Mouse (Mus musculus): Measurements from ENCODE around the gene Irf3. TPM values are rescaled to one million over a fixed set of nuclear protein-coding genes. Genes with fewer than 3 reads are reported as not detected.
A peak's percentile ranks its signal among the peaks of the same experiment; 100 is the strongest.

Gene Irf3
- total RNA-seq, 2 experiments from 2014 or later = 50.7 to 62.0 TPM

DNA sequence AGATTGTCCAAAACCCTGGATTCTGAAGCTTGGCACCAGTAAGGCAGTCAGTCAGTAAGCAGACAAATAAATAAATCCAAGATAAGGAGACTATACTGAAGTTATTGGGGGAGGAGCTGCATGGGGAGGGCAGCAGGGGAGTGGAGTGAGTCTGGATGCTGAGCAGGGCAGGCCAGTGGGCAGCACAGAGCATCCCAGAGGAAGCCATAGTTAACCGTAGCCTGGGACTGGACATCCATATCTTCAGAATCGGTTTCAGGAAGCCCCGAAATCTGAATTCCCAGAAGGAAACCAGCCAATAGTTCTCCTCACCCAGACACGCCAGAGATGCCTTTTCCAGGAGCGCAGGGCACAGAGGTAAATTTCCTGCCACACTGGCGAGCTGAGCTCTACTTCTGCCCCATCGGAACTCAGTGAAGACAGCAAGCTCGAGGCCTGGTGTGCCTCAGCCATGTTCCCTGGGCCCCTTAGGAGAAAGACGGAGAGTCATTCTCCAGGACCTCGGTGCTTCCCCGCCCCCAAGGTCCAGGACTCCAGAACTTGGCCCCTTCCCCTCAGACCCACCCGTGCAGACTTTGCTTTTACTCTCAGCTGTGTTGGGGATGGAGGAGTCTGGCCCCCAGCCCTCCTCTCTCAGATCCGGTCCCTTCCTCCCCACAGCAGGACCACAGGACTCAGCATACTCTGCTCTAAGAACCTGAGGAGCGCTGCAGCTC, 23.9 kb upstream of the Irf3 start:
- no peak for ATAC-seq (replicated peaks; ENCODE audit: low FRiP score, poor library complexity, severe bottlenecking)

DNA sequence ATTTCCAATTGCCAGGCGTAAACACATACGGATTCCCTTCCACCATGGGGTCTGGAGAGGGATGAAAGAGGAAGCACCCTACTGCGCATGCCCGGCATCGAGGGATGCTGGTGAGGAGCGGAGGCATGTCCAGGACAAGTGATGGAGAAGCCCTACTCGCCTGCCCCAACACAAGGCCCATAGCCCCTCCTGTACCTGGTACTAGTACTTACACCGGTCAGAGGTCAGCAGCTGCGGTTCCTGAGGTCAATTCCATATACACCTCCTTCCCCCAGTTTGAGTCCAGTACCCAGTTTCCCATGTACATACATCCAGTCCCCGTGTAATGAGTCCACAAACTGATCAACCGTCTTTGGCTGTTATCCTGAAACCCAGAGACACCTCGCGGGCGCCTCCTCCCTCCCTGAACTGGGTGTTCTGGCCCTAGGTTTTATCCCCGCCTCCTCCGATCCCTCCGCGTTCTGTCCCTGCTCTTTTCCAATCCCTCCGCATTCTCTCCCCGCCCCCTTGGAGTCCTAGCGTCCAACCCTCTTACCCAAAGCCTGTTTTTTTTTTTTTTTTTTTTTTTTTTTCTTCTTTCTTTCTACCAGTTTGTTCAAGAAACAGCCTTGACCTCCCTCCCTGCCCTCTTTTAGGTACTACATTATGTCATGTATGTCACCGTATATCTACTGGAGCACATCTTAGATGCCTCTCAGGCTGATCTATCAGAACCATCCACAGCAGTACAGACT, 22.9 kb upstream of the Irf3 start, which contains the start of gene Cpt1c:
Gene Cpt1c (minus strand): TSS at position 469 of the 734 bp plus-strand sequence.
- peak; percentile 87 for ATAC-seq (replicated peaks; ENCODE audit: low FRiP score, poor library complexity, severe bottlenecking)

DNA sequence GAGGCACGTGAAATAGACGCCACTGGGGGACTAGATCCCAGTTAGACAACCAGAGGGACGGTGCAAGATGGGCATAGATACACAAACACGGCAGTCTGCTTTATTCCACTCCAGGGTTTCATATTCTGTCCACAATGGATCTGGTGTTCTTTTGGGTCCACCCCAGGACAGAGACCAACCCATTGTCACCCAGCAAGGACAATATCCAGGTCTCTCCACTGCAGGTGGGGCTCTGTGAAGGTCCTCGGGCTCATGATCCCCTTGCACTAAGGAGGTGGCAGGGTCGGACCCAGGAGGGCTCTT, 22.4 kb upstream of the Irf3 start:
- ATAC-seq (replicated peaks; ENCODE audit: low FRiP score, poor library complexity, severe bottlenecking) = 0 out of 2 replicates have a peak, but pooled peaks have one; percentile 4

DNA sequence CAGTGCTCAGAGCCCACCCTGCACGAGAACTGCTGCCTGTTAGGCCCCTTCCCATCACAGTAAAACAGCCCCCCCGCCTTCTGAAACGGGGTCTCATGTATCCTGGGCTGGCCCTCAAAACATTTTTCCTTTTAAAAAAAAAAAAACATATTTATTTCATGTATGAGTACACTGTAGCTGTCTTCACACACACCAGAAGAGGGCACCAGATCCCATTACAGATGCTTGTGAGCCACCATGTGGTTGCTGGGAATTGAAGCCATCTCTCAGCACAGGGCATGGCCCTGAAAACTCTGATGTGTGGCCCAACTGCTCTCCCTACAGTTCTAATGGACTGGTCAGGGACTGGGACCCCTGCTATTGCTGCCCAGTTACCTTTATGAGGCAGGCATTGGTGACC, 19.1 kb upstream of the Irf3 start:
- ATAC-seq (replicated peaks; ENCODE audit: low FRiP score, poor library complexity, severe bottlenecking) = no peak

DNA sequence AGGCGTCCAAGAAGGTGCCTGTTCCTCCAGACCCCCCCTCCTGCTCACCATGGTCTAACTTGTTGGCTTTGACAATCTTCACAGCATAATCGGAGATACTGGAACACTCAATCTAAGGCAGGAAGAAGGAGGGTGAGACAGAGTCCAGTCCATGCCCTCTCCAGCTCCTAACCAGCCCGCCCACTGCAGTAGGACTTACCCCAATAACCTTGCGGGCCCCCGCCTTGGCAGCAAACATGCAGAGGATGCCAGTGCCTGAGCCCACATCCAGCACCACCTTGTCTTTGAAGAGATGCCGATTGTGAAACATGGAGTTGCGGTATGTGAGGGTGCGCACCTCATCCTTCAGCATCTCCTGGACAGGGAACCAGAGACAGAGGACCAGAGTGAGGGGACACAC, 15.9 kb upstream of the Irf3 start:
- ATAC-seq (replicated peaks; ENCODE audit: low FRiP score, poor library complexity, severe bottlenecking) = no peak

DNA sequence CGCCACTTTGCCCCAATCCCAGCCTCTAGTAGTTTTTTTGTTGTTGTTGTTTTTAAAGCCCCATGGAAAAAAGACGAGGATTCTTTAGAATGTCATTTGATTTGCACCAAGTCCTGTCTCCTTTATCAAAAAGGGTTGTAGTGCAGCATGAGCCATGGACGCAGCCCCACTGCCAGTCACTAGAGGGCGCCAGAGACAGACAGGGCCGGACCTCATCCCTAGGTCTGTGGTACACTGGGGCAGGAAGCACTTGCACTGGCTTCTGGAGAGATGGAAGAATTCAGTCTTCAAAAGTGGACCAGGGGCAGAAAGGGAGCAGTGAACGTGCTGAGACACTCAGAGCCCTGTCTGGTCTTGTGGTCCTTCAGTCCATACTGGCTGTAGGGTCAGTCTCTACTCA, 14.4 kb upstream of the Irf3 start:
- ATAC-seq (replicated peaks; ENCODE audit: low FRiP score, poor library complexity, severe bottlenecking) = peak; percentile 51

DNA sequence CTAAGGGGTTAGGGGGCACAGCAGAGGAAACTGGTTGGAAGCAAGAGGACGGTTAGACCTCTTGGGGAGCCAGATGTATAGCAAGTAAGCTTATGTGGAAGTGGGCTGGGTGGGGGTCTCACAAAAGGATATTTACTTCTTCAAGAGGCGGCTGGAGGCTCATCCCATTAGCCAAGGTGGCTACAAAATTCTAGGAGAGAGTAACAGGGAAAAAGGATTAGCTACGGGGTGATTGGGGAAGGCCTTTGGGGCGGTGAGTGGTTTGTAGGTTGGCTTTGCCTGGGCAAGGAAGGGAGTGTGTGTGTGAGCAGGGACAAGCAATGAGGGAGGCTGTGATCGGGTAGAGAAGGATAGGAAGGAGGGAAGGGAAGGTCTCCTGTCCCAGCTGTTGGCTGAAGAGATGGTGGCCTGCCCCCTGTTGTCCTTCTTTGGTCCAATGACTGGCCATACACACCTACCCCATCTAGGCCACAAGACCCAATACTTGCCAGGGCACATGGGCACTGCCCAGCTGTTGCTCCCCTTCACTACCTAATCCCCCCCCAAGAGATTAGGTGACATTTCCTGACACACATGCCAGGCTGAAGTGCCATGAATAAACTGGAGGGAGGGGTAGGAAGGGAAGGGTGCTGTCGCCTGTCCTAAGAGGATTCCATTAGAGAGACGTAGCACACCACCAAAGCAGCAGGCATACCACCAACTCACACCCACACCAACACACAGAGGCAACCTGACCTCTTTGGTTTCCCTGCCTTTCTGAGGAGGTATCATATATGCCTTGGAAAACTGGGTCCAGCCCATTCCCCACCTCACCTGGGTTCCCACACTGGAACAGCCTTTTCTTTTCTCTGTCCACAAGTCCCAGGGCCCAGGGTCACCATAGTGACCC, 13.3 kb upstream of the Irf3 start:
- no peak for ATAC-seq (replicated peaks; ENCODE audit: low FRiP score, poor library complexity, severe bottlenecking)

DNA sequence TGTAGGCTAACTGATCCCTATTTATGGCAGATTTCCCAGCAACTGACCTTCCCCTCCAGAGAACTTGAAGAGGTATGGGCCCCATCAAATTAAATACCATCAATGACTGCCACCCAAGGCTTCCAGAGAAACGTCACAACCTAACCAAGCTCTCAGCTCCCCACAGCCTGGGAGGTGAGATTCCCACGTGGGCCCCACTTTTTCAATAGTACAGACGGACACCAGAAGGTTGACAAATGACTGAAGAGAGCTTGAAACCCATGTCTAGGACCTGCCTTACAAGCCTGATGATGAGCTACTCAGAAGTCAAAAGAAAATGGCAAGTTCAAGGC, 12.6 kb upstream of the Irf3 start:
- no peak for ATAC-seq (replicated peaks; ENCODE audit: low FRiP score, poor library complexity, severe bottlenecking)

DNA sequence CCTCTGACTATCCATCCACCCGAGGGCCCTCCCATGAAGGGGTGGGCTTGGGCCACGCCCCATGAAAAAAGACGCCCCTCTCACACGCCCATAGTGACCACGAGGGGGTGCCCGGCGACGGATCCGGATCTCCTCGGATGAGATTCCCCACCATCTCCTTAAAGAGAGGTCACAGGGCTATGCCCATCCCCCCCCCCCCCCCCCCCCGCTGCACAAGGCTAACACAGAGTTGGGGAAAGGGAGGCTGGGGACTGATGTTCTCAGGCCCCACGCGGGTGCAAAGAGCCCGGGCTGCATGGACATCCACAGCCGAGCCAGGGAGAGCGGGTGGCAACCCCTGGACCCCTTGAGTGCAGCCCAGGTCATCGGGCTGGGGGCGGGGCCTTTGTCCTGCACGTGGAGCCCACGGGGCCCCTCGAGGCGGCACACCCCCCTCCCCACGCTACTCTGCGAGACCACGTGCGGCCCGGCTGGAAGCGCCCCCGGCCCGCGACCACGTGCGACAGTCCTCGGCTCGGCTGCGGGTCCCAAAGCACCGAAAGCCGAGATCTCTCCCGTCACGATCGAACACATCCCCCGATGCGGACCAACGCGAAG, 11.8 kb upstream of the Irf3 start:
- no peak for ATAC-seq (replicated peaks; ENCODE audit: low FRiP score, poor library complexity, severe bottlenecking)

DNA sequence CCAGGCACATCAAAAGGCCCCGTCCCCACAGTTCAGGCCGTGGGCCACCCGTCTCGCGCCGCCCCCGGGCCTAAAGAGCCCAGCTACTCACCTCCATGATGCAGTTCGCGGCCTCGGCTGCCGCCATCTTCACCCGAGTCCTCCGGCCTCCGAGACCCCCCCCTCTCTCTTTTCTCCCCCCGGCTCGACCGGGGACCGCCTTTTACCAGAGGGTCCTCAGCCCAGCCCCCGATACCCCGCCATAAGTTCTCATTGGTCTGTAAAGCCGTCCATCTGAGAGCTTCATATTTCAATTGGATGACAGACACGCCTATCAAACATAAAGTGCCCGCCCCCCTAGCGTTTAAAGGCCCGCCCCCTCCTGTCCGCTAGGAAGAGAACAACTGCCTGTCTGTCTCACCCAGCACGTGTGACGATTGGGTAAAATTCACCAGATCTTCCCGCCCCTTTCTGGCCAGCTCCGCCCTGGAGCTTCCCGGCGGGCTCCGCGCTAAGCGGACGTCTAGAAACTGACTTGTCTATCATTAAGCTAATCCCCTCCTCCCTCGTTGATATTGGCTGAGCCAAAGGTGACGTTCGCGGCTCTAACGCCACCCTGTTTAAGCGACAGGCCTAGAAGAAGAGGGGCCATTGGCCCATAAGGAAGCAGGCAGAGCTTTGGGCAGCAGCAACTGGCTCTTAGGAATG, 11.1 kb upstream of the Irf3 start, which contains the start of gene Prmt1:
Gene Prmt1 (minus strand): TSS at position 377 of the 687 bp plus-strand sequence.
- peak; percentile 89 for ATAC-seq (replicated peaks; ENCODE audit: low FRiP score, poor library complexity, severe bottlenecking)

DNA sequence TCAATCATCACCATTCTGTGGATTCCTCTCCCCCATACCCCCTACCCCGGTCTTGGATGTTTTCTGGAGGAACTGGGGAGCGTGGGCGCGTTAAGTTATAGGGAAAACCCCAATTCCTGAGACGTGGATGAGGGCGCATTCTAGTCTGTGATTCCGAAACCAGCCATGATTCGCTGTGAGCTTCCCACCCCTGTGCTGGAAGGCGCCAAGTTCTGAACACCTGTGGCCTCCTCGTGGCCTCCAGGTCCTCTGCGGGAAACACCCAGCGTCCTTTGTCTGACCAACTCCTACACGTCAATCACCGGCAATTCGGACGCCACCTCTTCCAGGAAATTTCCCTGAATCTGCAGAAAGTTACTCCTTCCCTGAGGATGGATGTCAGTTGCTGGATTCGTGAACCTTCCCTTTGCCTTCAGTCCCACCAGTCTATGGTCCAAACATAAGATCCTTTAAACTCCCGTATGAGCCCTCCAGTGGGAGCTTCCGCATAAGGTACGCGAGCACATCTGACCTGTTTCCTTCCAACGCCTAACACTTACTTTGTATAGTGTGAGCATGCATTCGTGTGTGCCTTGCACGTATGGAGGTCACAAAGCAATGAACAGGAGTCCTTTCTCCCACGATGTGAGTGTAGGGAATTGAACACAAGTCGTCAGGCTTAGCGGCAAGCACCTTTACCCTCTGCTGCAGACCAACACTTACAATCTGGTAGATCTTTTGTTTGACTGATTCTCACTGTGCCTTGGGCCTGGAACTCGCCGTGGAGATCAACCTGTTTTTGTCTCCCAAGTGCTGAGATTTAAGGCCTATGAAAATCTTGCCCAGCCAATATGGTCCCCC, 10.3 kb upstream of the Irf3 start:
- peak; percentile 43 for ATAC-seq (replicated peaks; ENCODE audit: low FRiP score, poor library complexity, severe bottlenecking)

DNA sequence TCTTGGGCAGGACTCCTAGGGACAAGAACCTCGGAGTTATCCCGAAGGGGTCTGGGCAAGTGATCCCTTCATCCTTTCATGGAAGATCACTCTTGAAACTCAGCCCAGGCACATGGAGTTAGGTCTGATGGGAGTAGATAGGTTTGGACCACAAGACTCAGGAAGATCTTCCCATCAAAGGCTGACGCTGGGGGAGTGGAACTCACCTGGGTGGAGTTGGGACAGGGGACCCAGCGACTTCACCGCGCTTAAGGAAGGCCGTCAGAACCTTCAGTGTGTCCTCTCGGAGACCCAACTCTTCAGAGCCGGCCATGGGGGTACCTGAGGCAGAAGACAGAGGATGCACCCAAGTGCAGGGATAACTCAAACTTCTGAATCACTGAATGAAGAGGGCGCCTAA, 776 bp upstream of the Irf3 start:
- ATAC-seq (replicated peaks; ENCODE audit: low FRiP score, poor library complexity, severe bottlenecking) = 0 out of 2 replicates have a peak, but pooled peaks have one; percentile 6

DNA sequence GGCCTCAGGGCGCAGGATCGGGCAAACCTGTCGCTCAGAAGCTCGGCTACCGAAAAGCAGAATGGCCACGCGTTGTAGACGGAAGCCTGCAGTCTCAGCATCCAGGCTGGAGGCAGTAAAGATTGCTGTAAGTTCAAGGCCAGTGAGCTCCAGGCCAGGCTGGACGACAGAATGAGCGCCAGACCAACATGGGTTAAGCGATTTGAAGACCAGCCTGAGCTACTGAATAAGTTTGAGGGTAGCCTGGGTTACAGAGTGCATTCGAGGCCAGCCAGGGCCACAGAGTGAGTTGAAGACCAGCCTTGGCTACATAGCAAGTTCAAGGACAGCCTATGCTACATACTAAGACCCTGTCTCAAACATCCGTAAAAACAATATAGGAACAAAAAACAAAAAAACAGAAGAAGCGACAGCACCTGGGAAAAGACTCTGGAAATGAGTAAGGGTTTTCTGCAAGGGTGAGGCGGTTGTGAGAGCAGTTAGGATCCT, 536 bp downstream of the Irf3 start:
- peak; percentile 13 for ATAC-seq (replicated peaks; ENCODE audit: low FRiP score, poor library complexity, severe bottlenecking)

DNA sequence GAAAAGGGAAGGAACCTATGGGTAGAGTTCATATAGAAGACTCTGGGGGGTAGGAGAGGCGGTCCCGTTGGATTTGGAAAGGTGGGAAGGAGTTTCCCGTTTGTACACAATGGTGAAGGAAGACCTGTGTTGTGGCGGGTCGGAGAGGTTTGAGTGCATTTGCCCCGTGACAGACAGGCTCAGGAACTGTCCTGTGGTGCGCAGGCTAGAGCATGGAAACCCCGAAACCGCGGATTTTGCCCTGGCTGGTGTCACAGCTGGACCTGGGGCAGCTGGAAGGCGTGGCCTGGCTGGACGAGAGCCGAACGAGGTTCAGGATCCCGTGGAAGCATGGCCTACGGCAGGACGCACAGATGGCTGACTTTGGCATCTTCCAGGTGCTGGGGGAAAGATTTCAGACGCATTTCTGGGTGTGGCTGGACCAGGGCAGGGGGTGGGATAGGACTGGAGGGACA, 1.1 kb downstream of the Irf3 start, which contains the start of gene Bcl2l12:
Gene Bcl2l12 (minus strand): TSS at position 212 of the 455 bp plus-strand sequence.
- peak; percentile 48 for ATAC-seq (replicated peaks; ENCODE audit: low FRiP score, poor library complexity, severe bottlenecking)

DNA sequence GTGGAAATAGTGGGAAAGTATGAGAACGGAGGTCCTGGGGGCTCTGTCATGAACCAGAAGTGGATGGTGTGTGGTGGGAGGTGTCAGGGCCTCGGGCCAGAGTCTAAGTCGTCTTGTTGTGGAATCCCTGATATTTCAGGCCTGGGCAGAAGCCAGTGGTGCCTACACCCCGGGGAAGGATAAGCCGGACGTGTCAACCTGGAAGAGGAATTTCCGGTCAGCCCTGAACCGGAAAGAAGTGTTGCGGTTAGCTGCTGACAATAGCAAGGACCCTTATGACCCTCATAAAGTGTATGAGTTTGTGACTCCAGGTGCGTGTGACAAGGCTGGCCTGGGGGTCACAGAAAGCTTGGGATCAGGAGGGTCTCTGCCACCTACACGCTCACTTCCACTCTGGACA, 2.3 kb downstream of the Irf3 start:
- ATAC-seq (replicated peaks; ENCODE audit: low FRiP score, poor library complexity, severe bottlenecking) = no peak

DNA sequence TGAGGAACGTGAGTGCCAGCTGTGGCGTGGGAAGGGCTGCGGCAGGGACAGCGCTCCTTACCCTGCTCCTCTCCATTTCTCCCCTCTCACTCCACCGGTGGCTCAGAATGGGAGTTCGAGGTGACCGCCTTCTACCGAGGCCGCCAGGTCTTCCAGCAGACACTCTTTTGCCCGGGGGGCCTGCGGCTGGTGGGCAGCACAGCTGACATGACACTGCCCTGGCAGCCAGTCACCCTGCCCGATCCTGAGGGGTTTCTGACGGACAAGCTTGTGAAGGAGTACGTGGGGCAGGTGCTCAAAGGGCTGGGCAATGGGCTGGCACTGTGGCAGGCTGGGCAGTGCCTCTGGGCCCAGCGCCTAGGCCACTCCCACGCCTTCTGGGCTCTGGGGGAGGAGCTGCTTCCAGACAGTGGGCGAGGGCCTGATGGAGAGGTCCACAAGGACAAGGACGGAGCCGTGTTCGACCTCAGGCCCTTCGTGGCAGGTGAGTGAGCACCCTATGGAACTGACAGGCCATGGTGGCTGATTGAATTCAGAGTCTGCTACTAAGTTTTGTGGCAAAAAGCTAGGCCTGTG, 3.2 kb downstream of the Irf3 start:
- no peak for ATAC-seq (replicated peaks; ENCODE audit: low FRiP score, poor library complexity, severe bottlenecking)

DNA sequence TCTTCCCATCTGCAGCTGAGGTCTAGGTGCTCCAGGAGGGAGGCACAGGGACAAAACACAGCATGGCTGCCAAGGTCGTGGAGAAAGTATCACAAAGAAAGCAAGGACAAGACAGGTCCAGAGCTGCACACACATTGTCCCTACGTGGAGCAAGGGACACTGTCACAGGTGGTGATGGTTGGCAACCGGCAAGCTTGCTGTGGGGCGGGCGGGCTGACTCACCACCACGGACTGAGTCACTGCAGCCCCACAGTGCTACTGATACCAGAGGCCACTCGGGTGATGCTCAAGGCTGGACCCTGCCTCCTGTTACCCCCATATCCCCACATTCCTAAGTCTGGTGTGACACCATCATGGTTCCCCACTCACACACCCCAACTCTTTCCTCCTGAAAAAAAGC, 5.0 kb downstream of the Irf3 start:
- no peak for ATAC-seq (replicated peaks; ENCODE audit: low FRiP score, poor library complexity, severe bottlenecking)

DNA sequence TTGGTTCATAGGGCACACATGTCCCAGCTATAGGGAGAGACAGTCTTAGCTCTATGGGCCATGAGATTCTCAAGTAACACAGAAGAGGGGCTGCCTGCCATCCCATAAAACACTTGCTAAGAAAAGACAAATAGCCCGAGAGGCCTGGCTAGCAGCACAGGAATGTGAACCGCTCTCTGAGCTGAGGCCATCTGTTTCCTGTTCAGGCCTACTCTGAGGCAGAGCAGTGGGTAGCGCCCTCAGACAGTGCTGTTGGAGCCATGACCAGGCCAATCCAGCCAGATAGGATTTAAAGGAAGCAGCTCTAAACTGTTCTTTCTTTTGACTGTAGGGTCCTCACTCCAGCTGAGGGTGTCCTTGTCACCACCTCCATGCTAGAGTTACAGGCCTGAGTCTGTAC, 7.1 kb downstream of the Irf3 start:
- ATAC-seq (replicated peaks; ENCODE audit: low FRiP score, poor library complexity, severe bottlenecking) = no peak

All from erythroid progenitor cell, adult 5-6 weeks (primary cell).